Mouse (Mus musculus) lung, adult 2 months (tissue): ENCODE data around the gene Vmn1r88. TPM values are rescaled to one million over a fixed set of nuclear protein-coding genes. Genes with fewer than 3 reads are reported as not detected.
"Not testable (repeated sequence)": the region's sequence is repeated elsewhere in the genome, so short reads cannot be mapped to it uniquely, and the experiment has no call there.

Source experiments
- DNase-seq: peaks from one replicate; pipeline ENCODE4 v3.0.0; 2022
- H3K4me1 ChIP-seq: fragments of 200-500 bp; 2 replicates; pipeline ENCODE4 v1.6.1; 2011; ENCODE audit warnings: low read length; ENCODE audit not compliant: control insufficient read depth, insufficient read depth
- H3K4me3 ChIP-seq: fragments of 200-500 bp; replicated peaks from 2 replicates; pipeline ENCODE3; 2011; ENCODE audit warnings: low read depth, mild to moderate bottlenecking, control low read depth, low read length; ENCODE audit errors: extremely low read depth
- CTCF ChIP-seq: fragments of 200-500 bp; IDR thresholded peaks from 2 replicates; pipeline ENCODE4 v1.5.1; 2011; ENCODE audit warnings: mild to moderate bottlenecking, low read length, control low read depth; ENCODE audit not compliant: insufficient read depth
- POLR2A ChIP-seq: fragments of 200-500 bp; IDR thresholded peaks from 2 replicates; pipeline ENCODE4 v1.6.1; 2011; ENCODE audit warnings: low read depth, mild to moderate bottlenecking, control low read depth, low read length, borderline replicate concordance; ENCODE audit errors: extremely low read depth
- WGBS: fragments of 180-500 bp; shearing (Covaris S2); methylation state at CpG from one replicate; pipeline ENCODE4 v1.1.7; 2018; 5-methylcytosine and 5-hydroxymethylcytosine counted together
- polyA plus RNA-seq: library from polyadenylated mRNA; depleted of rRNA; stranded (reverse); fragments of >200 nt; gene quantifications from 2 replicates; pipeline ENCODE4 v1.2.3, GENCODE M21; 2012; rRNA removed

The Vmn1r88 gene
- not detected in 2 replicates for polyA plus RNA-seq

DNA sequence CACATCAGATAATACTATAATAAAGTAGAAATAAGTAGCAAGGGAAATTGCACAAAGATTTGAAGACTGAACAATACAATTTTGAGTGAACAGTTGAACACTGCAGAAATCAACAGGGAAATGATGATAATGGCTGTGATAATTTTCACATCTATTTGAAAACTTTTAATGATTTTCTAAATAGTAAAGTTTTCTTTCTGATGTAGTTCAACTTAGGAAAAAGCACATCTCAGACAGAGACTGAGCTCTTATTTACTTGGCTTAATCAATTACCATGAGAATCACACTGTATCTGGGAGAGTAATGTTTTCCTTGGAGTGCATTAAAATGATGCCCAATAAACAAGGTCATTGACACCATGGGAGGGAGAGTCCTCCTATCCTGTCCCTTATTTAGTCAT is at the start of gene Vmn1r88:
TSS of gene Vmn1r88 (plus strand) at position 301 of the 400 bp plus-strand sequence.
- Histone ChIP-seq H3K4me3 (no peak within 1 kb of the TSS), H3K4me1 (no peaks in the 10 kb centered on the region)
- TF ChIP-seq POLR2A (no peak), CTCF (no peak)
- no peak for DNase-seq

GRCm38 (mm10) chr7:13119817-13120216 is 39.6 kb upstream of the Vmn1r88 start, which contains the start of gene Vmn1r86:
Gene Vmn1r86, minus strand, starts transcription at chr7:13119917.
- DNase-seq = no peak
- no peaks in the 10 kb centered on the region for H3K4me1 ChIP-seq
- H3K4me3 ChIP-seq = no peak within 1 kb of the TSS
- TF ChIP-seq POLR2A = no peak
- TF ChIP-seq CTCF = no peak

- DNase-seq = peak; percentile 7
- H3K4me3 ChIP-seq, H3K4me1 ChIP-seq: not testable (repeated sequence)
- WGBS = 2% methylated on average over 27 of the region's 34 CpGs
Measured at GRCm38 (mm10) chr7:13123554-13124153, 35.7 kb upstream of the Vmn1r88 start.

- WGBS = 87% methylated on average over 2 of the region's 2 CpGs
- no peak for DNase-seq
- TF ChIP-seq CTCF (no peak), POLR2A (no peak)
- H3K4me3 ChIP-seq = no peak overlapping the region
- no peaks in the 10 kb centered on the region for H3K4me1 ChIP-seq
Measured at GRCm38 (mm10) chr7:13131856-13132255, 27.5 kb upstream of the Vmn1r88 start.

GRCm38 (mm10) chr7:13137340-13137739 is 22.0 kb upstream of the Vmn1r88 start:
- TF ChIP-seq CTCF = no peak
- no peak for DNase-seq
- no peak overlapping the region for H3K4me3 ChIP-seq
- no peaks in the 10 kb centered on the region for H3K4me1 ChIP-seq

- WGBS = 74% methylated on average over 1 of the region's 1 CpGs
- H3K4me3 ChIP-seq = no peak within 1 kb of the TSS
- no peak for DNase-seq
- TF ChIP-seq CTCF = no peak
- no peak for TF ChIP-seq POLR2A
- H3K4me1 ChIP-seq = no peaks in the 10 kb centered on the region
Measured at GRCm38 (mm10) chr7:13140057-13140456, 19.3 kb upstream of the Vmn1r88 start, which contains the start of gene Vmn1r87. Gene Vmn1r87, minus strand, starts transcription at chr7:13140157.

DNA sequence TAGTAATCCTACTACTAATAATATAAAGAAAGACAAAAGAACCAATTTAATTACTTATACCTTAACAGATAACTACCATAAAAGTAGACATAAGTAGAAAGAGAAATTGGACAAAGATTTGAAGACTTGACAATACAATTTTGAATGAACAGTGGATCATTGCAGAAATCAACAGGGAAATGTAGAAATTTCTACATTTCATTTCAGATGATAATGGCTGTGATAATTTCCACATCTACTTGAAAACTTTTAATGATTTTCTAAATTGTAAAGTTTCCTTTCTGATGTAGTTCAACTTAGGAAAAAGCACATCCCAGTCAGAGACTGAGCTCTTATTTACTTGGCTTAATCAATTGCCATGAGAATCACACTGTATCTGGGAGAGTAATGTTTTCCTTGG is 53.4 kb downstream of the Vmn1r88 start, which contains the start of gene Vmn1r89:
TSS of gene Vmn1r89 (plus strand) at position 301 of the 400 bp plus-strand sequence.
- no peak for TF ChIP-seq POLR2A
- no peak for TF ChIP-seq CTCF
- no peak within 1 kb of the TSS for H3K4me3 ChIP-seq

More for the DNA sequence above, 53.4 kb downstream of the Vmn1r88 start, which contains the start of gene Vmn1r89:
- no peak for DNase-seq
- no peaks in the 10 kb centered on the region for H3K4me1 ChIP-seq

Other genes starting within 250 kb of the Vmn1r88 start
- gene Rps5, start 237.3 kb upstream of the Vmn1r88 start, polyA plus RNA-seq = 1,316 and 1,420 TPM in 2 replicates
- 2.3 and 7.0 TPM in 2 replicates for gene Rnf225, start 232.2 kb upstream of the Vmn1r88 start, polyA plus RNA-seq
- gene Zfp324, start 193.7 kb upstream of the Vmn1r88 start, polyA plus RNA-seq = 6.1 and 6.8 TPM in 2 replicates
- 5.3 and 7.4 TPM in 2 replicates for gene Zfp446, start 181.7 kb upstream of the Vmn1r88 start, polyA plus RNA-seq
- 0.20 and 0.75 TPM in 2 replicates for gene Slc27a5, start 161.4 kb upstream of the Vmn1r88 start, polyA plus RNA-seq
- 170 and 214 TPM in 2 replicates for gene Trim28, start 160.5 kb upstream of the Vmn1r88 start, polyA plus RNA-seq
- 23.5 and 30.7 TPM in 2 replicates for gene Zbtb45, start 149.5 kb upstream of the Vmn1r88 start, polyA plus RNA-seq
- gene Chmp2a, start 124.8 kb upstream of the Vmn1r88 start, polyA plus RNA-seq = 68.5 and 93.5 TPM in 2 replicates
- 82.5 and 143 TPM in 2 replicates for gene Ube2m, start 121.3 kb upstream of the Vmn1r88 start, polyA plus RNA-seq
- 2.3 and 2.5 TPM in 2 replicates for gene Mzf1, start 104.8 kb upstream of the Vmn1r88 start, polyA plus RNA-seq
- not detected in 2 replicates for gene Vmn1r85, start 64.4 kb upstream of the Vmn1r88 start, polyA plus RNA-seq
- gene Vmn1r86, start 39.7 kb upstream of the Vmn1r88 start, polyA plus RNA-seq = not detected in 2 replicates
- not detected in 2 replicates for gene Vmn1r87, start 19.4 kb upstream of the Vmn1r88 start, polyA plus RNA-seq
- gene Vmn1r89, start 53.5 kb downstream of the Vmn1r88 start, polyA plus RNA-seq = not detected in 2 replicates
- 4.4 and 4.7 TPM in 2 replicates for gene Lig1, start 117.7 kb downstream of the Vmn1r88 start, polyA plus RNA-seq
- 5.3 and 6.0 TPM in 2 replicates for gene Zswim9, start 119.2 kb downstream of the Vmn1r88 start, polyA plus RNA-seq
- gene Pla2g4c, start 165.1 kb downstream of the Vmn1r88 start, polyA plus RNA-seq = 0.05 and 0.12 TPM in 2 replicates
- gene Cabp5, start 238.6 kb downstream of the Vmn1r88 start, polyA plus RNA-seq = not detected in 2 replicates